Mouse (Mus musculus) B cell, adult 67 days (primary cell): ENCODE results near the gene Zmym6. TPM values are rescaled to one million over a fixed set of nuclear protein-coding genes. Genes with fewer than 3 reads are reported as not detected.

Experiments
- total RNA-seq, 2 experiments: library from RNA; stranded (reverse); gene quantifications; 4 replicates each; pipeline ENCODE4 v1.2.4; 2023

Gene Zmym6
- 10 to 100 TPM; 29.9 to 32.5 TPM for total RNA-seq

DNA sequence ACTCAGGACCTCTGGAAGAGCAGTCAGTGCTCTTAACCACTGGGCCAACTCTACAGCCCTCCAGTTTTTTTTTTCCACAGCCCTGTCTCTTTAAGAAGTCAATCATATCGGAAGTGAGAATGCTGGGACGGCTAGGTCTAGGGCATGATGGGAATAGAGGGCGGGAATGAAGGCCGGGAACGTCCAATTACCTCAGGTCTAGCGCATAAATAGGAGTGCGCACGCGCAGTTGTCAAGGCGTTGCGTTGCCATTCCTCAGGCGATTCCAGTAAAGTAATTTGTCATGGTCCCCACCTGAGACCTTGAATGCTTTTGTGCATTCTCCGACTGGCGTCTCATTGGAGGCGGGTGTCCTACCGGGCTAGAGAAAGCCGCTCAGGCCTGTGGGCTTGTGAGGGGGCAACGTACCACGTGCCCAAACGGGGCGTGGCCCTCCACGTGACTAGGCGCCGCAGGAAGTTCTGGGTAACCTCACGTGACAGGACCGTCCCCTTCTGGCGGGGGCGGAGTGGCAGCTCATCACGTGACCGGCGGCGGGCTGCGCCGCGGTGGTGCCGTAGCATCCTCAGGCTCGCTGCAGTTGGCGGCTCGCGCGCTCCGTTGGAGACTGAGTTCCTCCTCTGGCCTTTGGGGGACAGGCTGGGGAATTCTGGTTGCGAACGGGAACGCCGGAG is at the start of gene Zmym6:
Gene Zmym6 (plus strand): TSS at position 509 of the 674 bp plus-strand sequence.

DNA sequence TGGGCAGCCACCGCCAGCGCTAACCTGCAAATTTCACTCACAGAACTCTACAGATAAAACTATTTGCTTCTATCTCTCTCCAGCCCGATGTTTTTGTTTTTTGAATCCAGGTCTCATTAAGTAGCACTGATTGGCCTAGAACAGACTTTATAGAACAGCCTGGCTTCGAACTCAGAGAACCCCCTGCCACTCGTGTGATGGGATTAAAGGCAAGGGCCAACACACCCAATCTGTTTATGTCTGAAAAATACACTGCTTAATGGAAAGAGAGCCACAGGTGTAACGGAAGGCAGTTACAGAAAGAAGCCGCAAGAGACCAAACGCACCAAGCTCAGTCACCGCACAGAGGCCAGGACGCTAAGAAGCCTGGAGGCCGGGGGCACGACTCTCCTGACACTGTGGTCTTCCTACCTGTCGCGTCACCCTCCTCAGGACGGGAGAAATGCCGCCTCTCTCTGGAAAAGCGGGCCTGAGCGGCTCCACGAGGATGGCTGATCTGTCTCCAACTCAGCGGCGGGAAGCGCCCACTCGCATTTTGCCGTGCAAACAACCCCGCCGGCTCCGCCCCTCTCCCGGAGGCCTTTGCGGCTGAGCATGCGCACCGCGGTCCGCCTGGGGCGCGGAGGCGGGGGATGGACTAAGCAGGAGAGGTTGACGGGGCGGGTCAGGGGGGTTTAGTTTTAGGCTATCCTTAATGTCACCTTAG is 16.4 kb upstream of the Zmym6 start, which contains the start of gene Zmym1:
Gene Zmym1 (minus strand): TSS at position 568 of the 706 bp plus-strand sequence.

DNA sequence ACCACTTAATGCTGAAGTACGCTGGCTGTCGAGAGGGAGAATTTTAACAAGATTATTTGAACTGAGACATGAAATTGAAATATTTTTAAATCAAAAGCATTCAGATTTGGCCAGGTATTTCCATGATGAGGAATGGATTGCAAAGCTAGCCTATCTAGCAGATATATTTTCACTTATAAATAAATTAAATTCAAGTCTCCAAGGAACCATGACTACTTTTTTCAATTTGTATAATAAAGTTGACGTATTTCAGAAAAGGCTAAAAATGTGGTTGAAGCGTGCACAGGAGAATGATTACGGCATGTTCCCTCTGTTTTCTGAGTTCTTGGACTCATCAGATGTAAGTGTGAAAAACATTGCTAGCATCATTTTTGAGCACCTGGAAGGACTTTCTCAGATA is 46.2 kb downstream of the Zmym6 start, which contains the start of gene Tmem35b:
Gene Tmem35b (plus strand): TSS at position 301 of the 400 bp plus-strand sequence.

DNA sequence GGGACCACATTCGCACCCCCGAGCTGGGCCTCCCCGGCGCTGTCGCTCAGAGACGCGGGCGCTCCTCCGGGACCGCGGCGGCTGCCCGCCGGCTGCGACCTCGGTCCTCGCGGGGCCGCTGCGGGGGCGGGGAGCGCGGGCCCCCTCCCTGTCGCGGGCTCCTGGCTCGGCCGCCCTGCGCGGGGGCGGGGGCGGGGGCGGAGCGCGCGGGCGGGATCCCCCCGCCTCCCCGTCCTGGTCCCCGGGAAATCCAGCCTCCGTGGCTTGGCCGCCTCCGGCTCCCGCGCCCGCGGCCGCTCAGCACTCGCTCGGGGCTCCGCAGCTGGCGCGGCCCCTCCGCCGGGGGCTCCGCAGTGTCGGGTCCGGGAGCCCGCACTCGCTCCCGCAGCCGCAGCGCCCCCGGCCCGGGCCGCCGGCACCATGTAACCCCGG is 91.7 kb downstream of the Zmym6 start, which contains the start of gene Dlgap3:
Gene Dlgap3 (plus strand): TSS at position 291 of the 432 bp plus-strand sequence.

Other genes starting within 250 kb of the Zmym6 start
- 10 to 100 TPM; 52.4 to 56.7 TPM for gene Zmym4, start 109.2 kb upstream of the Zmym6 start, total RNA-seq
- 100 to 1,000 TPM; 839 to 936 TPM for gene Sfpq, start 56.1 kb upstream of the Zmym6 start, total RNA-seq
- gene Zmym1, start 16.2 kb upstream of the Zmym6 start, total RNA-seq: 10 to 100 TPM; 15.9 to 16.0 TPM
- 1 to 10 TPM; 8.4 to 9.3 TPM for gene Tmem35b, start 46.3 kb downstream of the Zmym6 start, total RNA-seq
- under 1 TPM; 0.56 to 0.58 TPM for gene Dlgap3, start 91.8 kb downstream of the Zmym6 start, total RNA-seq
- 10 to 100 TPM; 24.1 to 30.1 TPM for gene Smim12, start 166.4 kb downstream of the Zmym6 start, total RNA-seq
- gene Gja4, start 236.7 kb downstream of the Zmym6 start, total RNA-seq: not detected